Mouse (Mus musculus) lung, embryonic 16.5 days (tissue): ENCODE data around the gene Klrb1. TPM values are rescaled to one million over a fixed set of nuclear protein-coding genes. Genes with fewer than 3 reads are reported as not detected.

Experiments used
- polyA plus RNA-seq: library from polyadenylated mRNA; unstranded; fragments of >200 nt; fragmentation: Nextera tagmentation; extraction: Ambion mirVana; gene quantifications from 2 replicates; pipeline ENCODE4 v1.2.1, GENCODE M21; 2015

Gene Klrb1
- polyA plus RNA-seq, 1 experiment from 2014 or later: not detected

Other genes starting within 250 kb of the Klrb1 start
- 0.79 and 7.8 TPM in 2 replicates for gene Pzp, start 196.3 kb downstream of the Klrb1 start, polyA plus RNA-seq
- gene A2ml1, start 141.5 kb downstream of the Klrb1 start, polyA plus RNA-seq: 4.9 and 7.3 TPM in 2 replicates
- gene Klrb1a, start 99.5 kb downstream of the Klrb1 start, polyA plus RNA-seq: not detected in 2 replicates
- gene Clec2h, start 60.7 kb downstream of the Klrb1 start, polyA plus RNA-seq: 0.50 TPM in 1 of 2 replicates, not detected in the other
- gene Klrb1c, start 66.2 kb upstream of the Klrb1 start, polyA plus RNA-seq: 0.25 and 0.33 TPM in 2 replicates
- gene Gm44511, start 103.3 kb upstream of the Klrb1 start, polyA plus RNA-seq: not detected in 2 replicates
- 0.29 and 0.33 TPM in 2 replicates for gene Klrb1b, start 103.3 kb upstream of the Klrb1 start, polyA plus RNA-seq
- gene Clec2i, start 164.5 kb upstream of the Klrb1 start, polyA plus RNA-seq: 0.23 and 0.36 TPM in 2 replicates
- 0.79 and 0.87 TPM in 2 replicates for gene BC035044, start 168.1 kb upstream of the Klrb1 start, polyA plus RNA-seq
- not detected in 2 replicates for gene Clec2g, start 211.3 kb upstream of the Klrb1 start, polyA plus RNA-seq